Mouse (Mus musculus) thymus, adult 2 months (tissue): ENCODE results near the gene Med31.

Experiments
- CTCF ChIP-seq: fragments of 200-500 bp; IDR thresholded peaks from 2 replicates; pipeline ENCODE4 v1.5.1; 2012; ENCODE audit warnings: mild to moderate bottlenecking, control low read depth, low read length, moderate library complexity, borderline replicate concordance; ENCODE audit not compliant: control insufficient read depth, poor library complexity, insufficient read depth; ENCODE audit errors: extremely low read depth
- POLR2A ChIP-seq: fragments of 200-500 bp; IDR thresholded peaks from 2 replicates; pipeline ENCODE4 v1.6.1; 2012; ENCODE audit warnings: mild to moderate bottlenecking, low read length, control low read depth, moderate library complexity; ENCODE audit not compliant: control insufficient read depth, poor library complexity, insufficient read depth; ENCODE audit errors: extremely low read depth

DNA sequence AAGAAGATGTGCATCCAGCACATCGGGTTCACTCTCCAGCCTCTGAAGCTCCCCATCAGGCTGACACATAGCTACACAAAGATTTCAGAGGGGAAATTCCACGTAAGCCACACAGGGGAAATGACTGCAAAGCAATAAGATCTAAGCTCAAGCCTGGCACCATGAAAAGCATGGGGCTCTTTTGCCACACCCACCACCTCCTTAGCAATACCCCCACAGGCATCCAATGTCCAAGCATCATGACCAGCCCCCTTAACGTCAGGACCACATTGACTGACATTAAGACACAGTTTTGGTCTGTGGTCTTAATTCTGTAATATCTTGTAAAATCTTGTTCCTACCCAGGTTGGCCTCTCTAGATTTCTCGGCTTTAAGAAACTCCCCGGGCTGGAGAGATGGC, 34.8 kb downstream of the Med31 start:
- TF ChIP-seq CTCF (no peak), POLR2A (no peak)
